Comparison of ENCODE assay signal across 17 mouse cellular contexts in genomic region chr13:59022251-59023042, GRCm38 (mm10).
DNase-seq lines count a peak whose midpoint lies in the region; ATAC-seq lines count a peak whose summit lies in the region.
"Had no signal": no experiment of that assay in that cellular context is flagged by ENCODE, and none has a peak within 500 bp of the region (broad histone marks: within the 10 kb centered on the region; RNA-seq: fewer than 3 reads in every experiment).

No protein-coding gene starts in this region.

- no peak for ATAC-seq in megakaryocyte, adult 5-6 weeks (ENCODE audit: poor library complexity, severe bottlenecking)

- no peaks in the 10 kb centered on the region for H3K4me1 ChIP-seq in megakaryocyte, embryonic 14.5 days
- H3K4me1 ChIP-seq: heart, embryonic 15.5 days; kidney, embryonic 15.5 days; midbrain, embryonic 12.5 days; stomach, embryonic 15.5 days had no signal

- peak overlapping the region; percentile 31 for H3K4me3 ChIP-seq in megakaryocyte, embryonic 14.5 days (replicated peaks)
- H3K4me3 ChIP-seq: forebrain, embryonic 12.5 days; heart, embryonic 15.5 days; kidney, embryonic 15.5 days; midbrain, embryonic 12.5 days; stomach, embryonic 15.5 days had no signal

- H3K27me3 ChIP-seq in megakaryocyte, embryonic 14.5 days (replicated peaks), result no peaks in the 10 kb centered on the region
- H3K27me3 ChIP-seq: forebrain, embryonic 12.5 days; heart, embryonic 15.5 days; kidney, embryonic 15.5 days; midbrain, embryonic 12.5 days; stomach, embryonic 15.5 days had no signal

- peak; percentile 80 for DNase-seq in heart, adult 11 months
- DNase-seq in heart, adult 18-20 months, result no peak
- DNase-seq in cerebellum, adult 11 months, result peak; percentile 16
- peak; percentile 40 for DNase-seq in cerebellum, adult 9-11 months
- no peak for DNase-seq in testis, postnatal 14 days (ENCODE audit: low spot score)
- DNase-seq in urinary bladder, postnatal 10 days (ENCODE audit: low spot score), result no peak
- DNase-seq: adrenal gland, postnatal 25 days; B cell, adult 2 months; layer of hippocampus, postnatal 36 days; lung, adult 18-20 months had no signal

- no peaks in the 10 kb centered on the region for H3K36me3 ChIP-seq in megakaryocyte, embryonic 14.5 days (replicated peaks; ENCODE audit: low read length)
- H3K36me3 ChIP-seq: forebrain, embryonic 12.5 days; heart, embryonic 15.5 days; kidney, embryonic 15.5 days; midbrain, embryonic 12.5 days; stomach, embryonic 15.5 days had no signal

- H3K9me3 ChIP-seq in megakaryocyte, embryonic 14.5 days, result peaks cover 56% of the 10 kb centered on the region
- H3K9me3 ChIP-seq: heart, embryonic 15.5 days; kidney, embryonic 15.5 days; stomach, embryonic 15.5 days had no signal

Comparison
In these comparisons a context has a peak if more than half of its experiments do, and no peak if none do; other contexts are left out.
1. DNase-seq: peak in heart, adult 11 months (single experiment), cerebellum, adult 11 months (single experiment) and cerebellum, adult 9-11 months (single experiment); none in heart, adult 18-20 months (0 of 2), testis, postnatal 14 days (single experiment) and urinary bladder, postnatal 10 days (single experiment).